22 mouse cellular contexts compared by ENCODE assay signal in the genomic region with DNA sequence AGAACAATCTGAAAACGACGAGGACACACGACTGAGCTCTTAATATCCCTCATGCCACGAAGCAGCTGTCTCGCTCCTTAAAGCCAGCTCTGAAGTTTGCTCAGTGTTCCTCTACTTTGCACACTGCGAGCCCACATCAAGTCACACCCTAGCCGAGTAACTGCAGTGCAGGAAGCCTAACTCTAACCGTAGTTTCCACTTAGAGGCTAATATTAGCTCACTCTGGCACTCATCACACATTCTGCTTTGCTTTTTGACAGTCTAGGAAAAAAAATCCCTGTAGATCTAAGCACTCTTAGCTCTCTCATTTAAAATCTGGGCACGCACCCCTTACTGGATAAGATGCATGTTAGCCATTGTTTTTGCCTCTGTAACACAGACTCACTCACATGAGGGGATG.
A peak's percentile ranks its signal among the peaks of the same experiment; 100 is the strongest.
DNase-seq lines count a peak whose midpoint lies in the region; ATAC-seq lines count a peak whose summit lies in the region.
"Had no signal": no experiment of that assay in that cellular context is flagged by ENCODE, and none has a peak within 500 bp of the region (broad histone marks: within the 10 kb centered on the region; RNA-seq: fewer than 3 reads in every experiment).

No protein-coding gene starts in this region.

- H3K27me3 ChIP-seq in heart, embryonic 10.5 days (ENCODE audit: insufficient read depth, poor library complexity, severe bottlenecking) = no peaks in the 10 kb centered on the region
- H3K27me3 ChIP-seq in heart, embryonic 14.5 days (ENCODE audit: control insufficient read depth, insufficient read depth, low read length) = no peaks in the 10 kb centered on the region
- H3K27me3 ChIP-seq in limb, embryonic 15.5 days = no peaks in the 10 kb centered on the region
- H3K27me3 ChIP-seq in limb, embryonic 10.5 days (ENCODE audit: low read depth, poor library complexity, severe bottlenecking) = no peaks in the 10 kb centered on the region
- H3K27me3 ChIP-seq: embryonic facial prominence, embryonic 12.5 days; hindbrain, embryonic 12.5 days had no signal

- H3K9ac ChIP-seq in heart, embryonic 14.5 days (ENCODE audit: low read length) = no peak overlapping the region
- H3K9ac ChIP-seq in limb, embryonic 15.5 days = no peak overlapping the region
- H3K9ac ChIP-seq: embryonic facial prominence, embryonic 12.5 days; forebrain, embryonic 12.5 days; hindbrain, embryonic 12.5 days had no signal

- H3K4me1 ChIP-seq in heart, embryonic 10.5 days = peaks cover 10% of the 10 kb centered on the region; the same call in 1 of the 2 replicates
- H3K4me1 ChIP-seq in heart, embryonic 14.5 days (ENCODE audit: control insufficient read depth in 2 of 2, insufficient read depth in 2 of 2, low read length in 2 of 2) = peaks cover 6 to 12% of the 10 kb centered on the region in 2 experiments; a peak in 3 of 4 replicates
- H3K4me1 ChIP-seq in limb, embryonic 15.5 days = no peaks in the 10 kb centered on the region
- no peaks in the 10 kb centered on the region for H3K4me1 ChIP-seq in limb, embryonic 10.5 days
- H3K4me1 ChIP-seq: embryonic facial prominence, embryonic 12.5 days; forebrain, embryonic 12.5 days; hindbrain, embryonic 12.5 days had no signal

- WGBS in heart, embryonic 10.5 days = 49% methylated on average over 9 of the region's 9 CpGs
- WGBS in heart, embryonic 14.5 days = 29% methylated on average over 9 of the region's 9 CpGs
- WGBS in limb, embryonic 15.5 days = 62% methylated on average over 9 of the region's 9 CpGs
- WGBS in limb, embryonic 10.5 days = 86% methylated on average over 9 of the region's 9 CpGs

- intact Hi-C loops in heart, postnatal 36 days (cut with DNase I) = no loop called here
- intact Hi-C loops in heart, postnatal 14 days (cut with DNase I) = no loop called here

- ATAC-seq in heart, embryonic 14.5 days (ENCODE audit: insufficient number of reproducible peaks, insufficient read depth, low FRiP score, low read depth) = 0 out of 2 replicates have a peak, but pooled peaks have one; percentile 71
- ATAC-seq in limb, embryonic 15.5 days (ENCODE audit: insufficient number of reproducible peaks, low FRiP score, low TSS enrichment, low read depth) = peak; percentile 24; the same call in 1 of the 2 replicates
- ATAC-seq: forebrain, embryonic 16.5 days; hindbrain, embryonic 16.5 days; inflammation-experienced regulatory T-cells, adult 6 months; intestine, postnatal 0 days had no signal

- H3K4me2 ChIP-seq in heart, embryonic 14.5 days (ENCODE audit: low read length) = peak overlapping the region; percentile 41
- no peak overlapping the region for H3K4me2 ChIP-seq in limb, embryonic 15.5 days
- H3K4me2 ChIP-seq: embryonic facial prominence, embryonic 12.5 days; forebrain, embryonic 12.5 days; hindbrain, embryonic 12.5 days had no signal

- H3K27ac ChIP-seq in heart, embryonic 10.5 days = peak overlapping the region; percentile 18; the same call in 1 of the 2 replicates
- H3K27ac ChIP-seq in heart, embryonic 14.5 days (replicated peaks in 1 of 2; ENCODE audit: control insufficient read depth in 1 of 2, insufficient read depth in 1 of 2, low read depth in 2 of 2, low read length in 2 of 2) = peak overlapping the region; percentile 64 to 75
- H3K27ac ChIP-seq in limb, embryonic 15.5 days = no peak overlapping the region
- H3K27ac ChIP-seq in limb, embryonic 10.5 days = no peak overlapping the region
- H3K27ac ChIP-seq: embryonic facial prominence, embryonic 12.5 days; forebrain, embryonic 12.5 days; gastrocnemius, adult 2 months; hindbrain, embryonic 12.5 days had no signal

- DNase-seq in heart, embryonic 10.5 days (ENCODE audit: low spot score) = peak; percentile 68
- DNase-seq in heart, postnatal 36 days = no peak
- no peak for DNase-seq in heart, postnatal 14 days
- DNase-seq in limb, embryonic 10.5 days (ENCODE audit: low spot score) = no peak
- DNase-seq: adrenal gland, adult 2 months; adrenal gland, postnatal 36 days; cerebellum, adult 11 months; cerebellum, adult 8-10 months; cerebellum, postnatal 14 days; embryo, embryonic 11 days; gastrocnemius, adult 2 months; gastrocnemius, postnatal 25 days; kidney, adult 8-10 months had no signal

- no peaks in the 10 kb centered on the region for H3K36me3 ChIP-seq in heart, embryonic 10.5 days
- no peaks in the 10 kb centered on the region for H3K36me3 ChIP-seq in heart, embryonic 14.5 days (ENCODE audit: control insufficient read depth, insufficient read depth, low read length)
- no peaks in the 10 kb centered on the region for H3K36me3 ChIP-seq in limb, embryonic 15.5 days
- no peaks in the 10 kb centered on the region for H3K36me3 ChIP-seq in limb, embryonic 10.5 days
- H3K36me3 ChIP-seq: embryonic facial prominence, embryonic 12.5 days; forebrain, embryonic 12.5 days; hindbrain, embryonic 12.5 days had no signal

- H3K4me3 ChIP-seq in heart, embryonic 10.5 days = no peak overlapping the region
- H3K4me3 ChIP-seq in heart, embryonic 14.5 days (ENCODE audit: control insufficient read depth in 1 of 2, insufficient read depth in 1 of 2, low read depth in 1 of 2, low read length in 2 of 2) = no peak overlapping the region
- no peak overlapping the region for H3K4me3 ChIP-seq in limb, embryonic 15.5 days
- no peak overlapping the region for H3K4me3 ChIP-seq in limb, embryonic 10.5 days
- H3K4me3 ChIP-seq: embryonic facial prominence, embryonic 12.5 days; forebrain, embryonic 12.5 days; gastrocnemius, adult 2 months; hindbrain, embryonic 12.5 days had no signal

- no peaks in the 10 kb centered on the region for H3K9me3 ChIP-seq in heart, embryonic 10.5 days
- H3K9me3 ChIP-seq in heart, embryonic 14.5 days (ENCODE audit: control insufficient read depth, low read length) = no peaks in the 10 kb centered on the region
- no peaks in the 10 kb centered on the region for H3K9me3 ChIP-seq in limb, embryonic 15.5 days
- no peaks in the 10 kb centered on the region for H3K9me3 ChIP-seq in limb, embryonic 10.5 days (replicated peaks)
- H3K9me3 ChIP-seq: embryonic facial prominence, embryonic 12.5 days; forebrain, embryonic 12.5 days; hindbrain, embryonic 12.5 days had no signal

Comparison
In these comparisons a context has a peak if more than half of its experiments do, and no peak if none do; other contexts are left out.
1. H3K27ac ChIP-seq: peak in heart, embryonic 10.5 days (single experiment) and heart, embryonic 14.5 days (2 of 2); none in limb, embryonic 15.5 days (single experiment) and limb, embryonic 10.5 days (single experiment).